Mouse (Mus musculus) forebrain, embryonic 14.5 days (tissue): ENCODE measurements around the gene Zfyve9. TPM values are rescaled to one million over a fixed set of nuclear protein-coding genes. Genes with fewer than 3 reads are reported as not detected.

Experiments used
- ATAC-seq: fragments of 200-750 bp; cut with Nextera tagmentation; 2 replicates; pipeline ENCODE4 v1.8.0; 2017; ENCODE audit warnings: mild to moderate bottlenecking, moderate library complexity
- DNase-seq: peaks from one replicate; pipeline ENCODE4 v3.0.0-alpha.2; 2015; ENCODE audit warnings: low spot score
- H3K27ac ChIP-seq: fragments of 300-500 bp; sonication (generic); 2 replicates; pipeline ENCODE4 v1.5.1; 2014; ENCODE audit warnings: low read depth, mild to moderate bottlenecking, control low read depth, low read length, moderate library complexity
- H3K27me3 ChIP-seq: fragments of 300-500 bp; sonication (generic); replicated peaks from 2 replicates; pipeline ENCODE4 v1.6.1; 2014; ENCODE audit warnings: low read length, control low read depth, mixed read lengths; ENCODE audit not compliant: control insufficient read depth, insufficient read depth
- H3K36me3 ChIP-seq: fragments of 300-500 bp; sonication (generic); 2 replicates; pipeline ENCODE4 v1.6.1; 2014; ENCODE audit warnings: low read length, control low read depth; ENCODE audit not compliant: control insufficient read depth, insufficient read depth
- H3K4me1 ChIP-seq: fragments of 300-500 bp; sonication (generic); 2 replicates; pipeline ENCODE4 v1.6.1; 2014; ENCODE audit warnings: antibody characterized with exemption, low read length, control low read depth; ENCODE audit not compliant: control insufficient read depth, insufficient read depth
- H3K4me2 ChIP-seq: fragments of 300-500 bp; sonication (generic); 2 replicates; pipeline ENCODE4 v1.6.1; 2014; ENCODE audit warnings: mild to moderate bottlenecking, control low read depth, low read length
- H3K4me3 ChIP-seq: fragments of 300-500 bp; sonication (generic); 2 replicates; pipeline ENCODE4 v1.5.1; 2014; ENCODE audit warnings: low read depth, low read length, control low read depth
- H3K9ac ChIP-seq: fragments of 300-500 bp; sonication (generic); 2 replicates; pipeline ENCODE4 v1.6.1; 2014; ENCODE audit warnings: mild to moderate bottlenecking, low read length, control low read depth, moderate library complexity
- H3K9me3 ChIP-seq: fragments of 300-500 bp; sonication (generic); replicated peaks from 2 replicates; pipeline ENCODE4 v1.6.1; 2016; ENCODE audit warnings: low read length, control low read depth, mixed read lengths; ENCODE audit not compliant: control insufficient read depth
- WGBS: fragments of 180-500 bp; shearing (Covaris S2); extraction: QIAGEN DNeasy Blood & Tissue Kit; methylation state at CpG from one replicate; pipeline ENCODE4 v1.1.7; 2014; 5-methylcytosine and 5-hydroxymethylcytosine counted together
- polyA plus RNA-seq: library from polyadenylated mRNA; unstranded; fragments of >200 nt; fragmentation: Nextera tagmentation; extraction: Ambion mirVana; gene quantifications from 2 replicates; pipeline ENCODE4 v1.2.1, GENCODE M21; 2014

Zfyve9 gene
- polyA plus RNA-seq = 4.9 and 6.8 TPM in 2 replicates

DNA sequence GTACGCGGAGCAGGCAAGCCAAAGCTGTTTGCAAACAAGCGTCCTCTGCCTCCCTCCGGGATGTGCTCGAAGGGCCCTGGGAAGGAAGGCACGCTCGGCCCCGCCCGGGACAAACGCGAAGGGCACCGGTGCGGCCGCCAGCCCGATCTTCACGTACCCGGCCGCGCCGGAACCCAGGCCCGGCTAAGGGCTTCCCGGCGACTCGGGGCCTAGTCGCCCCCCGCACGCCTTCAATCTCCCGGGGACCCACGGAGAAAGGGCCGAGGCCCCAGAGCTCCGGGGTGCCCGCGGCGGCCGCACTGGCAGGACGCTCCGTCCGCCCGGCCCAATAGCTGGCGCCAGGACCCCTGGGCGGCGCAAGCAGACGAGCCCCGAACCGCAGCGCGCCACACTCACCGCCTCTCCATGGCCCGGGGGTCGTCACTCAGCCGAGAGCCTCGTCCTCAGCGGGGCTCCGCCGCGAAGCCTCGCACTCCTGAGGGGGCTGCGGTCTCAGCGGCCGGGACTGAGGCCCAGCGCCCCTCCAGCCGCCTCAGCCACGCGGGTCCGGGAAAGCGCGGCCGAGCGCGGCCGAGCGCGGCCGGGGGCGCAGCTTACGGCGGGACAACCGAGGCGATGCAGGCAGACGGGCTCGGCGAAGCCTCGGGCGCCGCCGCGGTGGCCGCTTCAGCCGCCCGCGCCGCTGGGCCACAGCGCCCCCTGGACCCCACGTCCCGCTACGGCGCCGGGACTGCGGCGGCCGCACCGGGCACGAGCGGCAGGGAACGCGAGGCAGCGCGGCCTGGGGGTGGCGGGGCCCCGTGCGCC, at the start of gene Zfyve9:
TSS of gene Zfyve9 (minus strand) at position 742 of the 807 bp plus-strand sequence.
- Histone ChIP-seq H3K36me3 (no peaks in the 10 kb centered on the region), H3K9ac (peak within 1 kb of the TSS; percentile 99), H3K9me3 (no peaks in the 10 kb centered on the region), H3K27me3 (no peaks in the 10 kb centered on the region), H3K4me3 (peak within 1 kb of the TSS; percentile 86), H3K27ac (peak within 1 kb of the TSS; percentile 98), H3K4me1 (peaks cover 3% of the 10 kb centered on the region), H3K4me2 (peak within 1 kb of the TSS; percentile 67)
- DNase-seq (peak; percentile 84), ATAC-seq (peak; percentile 91)
- under 1% methylated on average over 81 of the region's 111 CpGs for WGBS

GRCm38 (mm10) chr4:108826643-108827042, 46.0 kb upstream of the Zfyve9 start:
- no peak overlapping the region for H3K4me2 ChIP-seq
- WGBS = 97% methylated on average over 2 of the region's 2 CpGs
- ATAC-seq = no peak
- H3K9me3 ChIP-seq = no peaks in the 10 kb centered on the region
- peaks cover 74% of the 10 kb centered on the region for H3K36me3 ChIP-seq
- H3K9ac ChIP-seq = no peak overlapping the region
- no peak overlapping the region for H3K27ac ChIP-seq
- no peaks in the 10 kb centered on the region for H3K27me3 ChIP-seq
- peaks cover 6% of the 10 kb centered on the region for H3K4me1 ChIP-seq
- DNase-seq = no peak
- H3K4me3 ChIP-seq = no peak overlapping the region

DNA sequence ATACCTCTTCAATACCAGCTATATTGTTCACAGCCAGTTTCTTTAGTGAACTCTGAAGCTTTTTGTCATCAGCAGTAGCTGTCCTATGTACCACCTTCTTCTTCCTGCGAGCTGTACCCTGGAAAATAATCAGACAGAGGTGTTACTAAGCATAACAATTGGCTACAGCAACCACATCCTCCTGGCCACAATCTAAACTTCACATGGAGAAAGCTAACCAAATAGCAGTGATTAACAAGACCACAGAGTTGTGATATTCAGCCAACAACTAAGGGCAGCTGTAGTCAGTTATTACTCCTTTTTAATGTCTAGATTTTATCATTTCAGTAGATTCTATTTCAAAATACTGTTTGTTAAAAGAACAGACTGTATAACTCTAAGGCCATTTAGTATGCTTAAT, 45.5 kb upstream of the Zfyve9 start:
- no peak overlapping the region for H3K4me2 ChIP-seq
- ATAC-seq (no peak), DNase-seq (no peak)
- no peaks in the 10 kb centered on the region for H3K9me3 ChIP-seq
- H3K36me3 ChIP-seq = peaks cover 77% of the 10 kb centered on the region
- H3K4me1 ChIP-seq = 0 out of 2 replicates have a peak, but pooled peaks cover 4% of the 10 kb centered on the region
- no peak overlapping the region for H3K27ac ChIP-seq
- 97% methylated on average over 1 of the region's 1 CpGs for WGBS
- no peak overlapping the region for H3K9ac ChIP-seq
- no peaks in the 10 kb centered on the region for H3K27me3 ChIP-seq
- H3K4me3 ChIP-seq = no peak overlapping the region

DNA sequence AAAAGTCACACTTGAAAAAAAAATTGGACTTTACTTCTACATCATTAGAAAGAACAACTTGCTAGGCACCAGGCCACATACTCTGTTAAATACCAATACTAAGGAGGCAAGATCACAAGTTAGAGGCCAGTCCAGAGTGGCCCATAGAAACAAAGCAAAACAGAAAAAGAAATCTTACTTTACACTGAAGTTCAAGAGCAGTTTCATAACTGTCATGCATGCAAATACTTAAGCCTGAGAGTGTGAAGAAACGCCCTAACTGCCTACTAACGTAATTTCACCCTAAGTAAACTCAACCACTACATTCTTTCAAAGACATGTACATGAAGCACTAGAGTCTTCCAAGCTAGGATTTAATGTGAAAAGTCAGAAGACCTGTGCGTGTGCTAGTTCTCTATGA, 45.1 kb upstream of the Zfyve9 start:
- no peak for ATAC-seq
- 94% methylated on average over 3 of the region's 3 CpGs for WGBS
- DNase-seq = no peak
- no peak overlapping the region for H3K27ac ChIP-seq
- no peaks in the 10 kb centered on the region for H3K4me1 ChIP-seq
- no peaks in the 10 kb centered on the region for H3K27me3 ChIP-seq
- no peak overlapping the region for H3K4me2 ChIP-seq
- H3K36me3 ChIP-seq = peaks cover 81% of the 10 kb centered on the region
- no peaks in the 10 kb centered on the region for H3K9me3 ChIP-seq
- H3K9ac ChIP-seq = no peak overlapping the region
- no peak overlapping the region for H3K4me3 ChIP-seq

DNA sequence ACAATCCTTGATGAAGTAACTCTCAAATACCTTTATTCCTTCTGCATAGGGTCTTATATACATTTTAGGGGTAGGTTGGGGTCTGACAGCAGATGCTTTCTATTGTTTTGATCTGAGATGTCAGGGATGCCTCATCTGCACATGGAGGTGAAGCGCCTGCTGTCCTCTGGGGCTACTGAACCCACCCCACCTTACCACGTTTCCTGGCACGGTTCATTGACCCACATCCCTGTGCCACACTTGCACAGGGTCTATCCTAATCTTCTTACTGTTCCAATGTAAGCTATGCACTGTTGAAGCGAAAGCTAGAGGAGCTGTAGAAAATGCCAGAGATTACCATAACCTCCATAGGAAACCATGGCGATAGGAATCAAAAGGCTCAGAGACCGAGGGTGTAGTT, 31.0 kb upstream of the Zfyve9 start:
- no peak for ATAC-seq
- H3K27ac ChIP-seq = no peak overlapping the region
- 71% methylated on average over 6 of the region's 6 CpGs for WGBS
- H3K4me3 ChIP-seq = no peak overlapping the region
- H3K4me1 ChIP-seq = no peaks in the 10 kb centered on the region
- no peaks in the 10 kb centered on the region for H3K27me3 ChIP-seq
- H3K9ac ChIP-seq = no peak overlapping the region
- no peak for DNase-seq
- H3K9me3 ChIP-seq = no peaks in the 10 kb centered on the region
- no peak overlapping the region for H3K4me2 ChIP-seq
- peaks cover 7% of the 10 kb centered on the region for H3K36me3 ChIP-seq

DNA sequence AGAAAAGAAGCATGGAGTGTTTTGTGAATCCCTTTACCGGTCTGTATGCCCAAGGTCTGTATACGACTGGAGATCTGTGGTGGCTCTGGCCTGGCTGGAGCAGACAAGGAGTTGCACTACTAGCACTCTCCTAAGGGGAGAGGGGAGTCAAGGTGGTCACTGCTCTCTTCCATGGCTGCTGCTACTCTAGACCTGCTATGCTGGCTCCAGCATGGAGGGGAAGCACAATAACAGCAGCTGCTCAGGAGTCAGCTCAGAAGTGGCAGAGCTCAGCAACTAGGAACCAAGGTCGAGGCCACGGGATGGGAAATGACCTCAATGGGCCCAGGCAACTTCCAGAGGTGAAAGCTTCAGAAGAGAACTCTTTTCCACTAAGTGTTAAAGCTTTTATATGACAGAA, 30.5 kb upstream of the Zfyve9 start:
- ATAC-seq = no peak
- whole genome bisulfite sequencing = 73% methylated on average over 4 of the region's 4 CpGs
- DNase-seq = no peak

DNA sequence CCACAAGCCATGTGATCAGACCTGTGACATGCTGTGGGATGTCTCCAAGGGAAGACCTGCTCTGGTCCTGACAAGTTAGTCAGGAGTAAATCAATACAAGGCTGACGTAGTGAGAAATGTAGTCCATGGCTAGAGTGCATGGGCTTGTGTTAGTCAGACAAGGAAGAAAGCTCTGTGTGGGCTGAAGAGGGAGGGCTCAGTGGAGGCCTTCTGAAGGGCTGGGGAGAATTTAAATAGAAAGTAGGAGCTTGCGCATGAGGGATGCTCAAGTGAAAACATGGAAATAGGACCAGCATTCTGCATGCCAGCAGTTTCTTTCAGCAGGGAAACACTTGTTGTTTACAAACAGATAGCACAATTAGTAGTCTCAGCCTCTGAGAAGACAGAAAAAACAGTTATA, 22.9 kb upstream of the Zfyve9 start:
- no peaks in the 10 kb centered on the region for H3K9me3 ChIP-seq
- no peak for DNase-seq
- H3K27ac ChIP-seq = no peak overlapping the region
- no peaks in the 10 kb centered on the region for H3K27me3 ChIP-seq
- no peaks in the 10 kb centered on the region for H3K4me1 ChIP-seq
- no peak overlapping the region for H3K9ac ChIP-seq
- H3K4me3 ChIP-seq = no peak overlapping the region
- H3K36me3 ChIP-seq = no peaks in the 10 kb centered on the region
- no peak overlapping the region for H3K4me2 ChIP-seq
- ATAC-seq = no peak
- 79% methylated on average over 2 of the region's 2 CpGs for WGBS

More for the DNA sequence above, 30.5 kb upstream of the Zfyve9 start:
- Histone ChIP-seq H3K36me3 (peaks cover 7% of the 10 kb centered on the region), H3K4me3 (no peak overlapping the region), H3K9ac (no peak overlapping the region), H3K9me3 (no peaks in the 10 kb centered on the region), H3K27me3 (no peaks in the 10 kb centered on the region), H3K27ac (no peak overlapping the region), H3K4me1 (no peaks in the 10 kb centered on the region), H3K4me2 (no peak overlapping the region)

DNA sequence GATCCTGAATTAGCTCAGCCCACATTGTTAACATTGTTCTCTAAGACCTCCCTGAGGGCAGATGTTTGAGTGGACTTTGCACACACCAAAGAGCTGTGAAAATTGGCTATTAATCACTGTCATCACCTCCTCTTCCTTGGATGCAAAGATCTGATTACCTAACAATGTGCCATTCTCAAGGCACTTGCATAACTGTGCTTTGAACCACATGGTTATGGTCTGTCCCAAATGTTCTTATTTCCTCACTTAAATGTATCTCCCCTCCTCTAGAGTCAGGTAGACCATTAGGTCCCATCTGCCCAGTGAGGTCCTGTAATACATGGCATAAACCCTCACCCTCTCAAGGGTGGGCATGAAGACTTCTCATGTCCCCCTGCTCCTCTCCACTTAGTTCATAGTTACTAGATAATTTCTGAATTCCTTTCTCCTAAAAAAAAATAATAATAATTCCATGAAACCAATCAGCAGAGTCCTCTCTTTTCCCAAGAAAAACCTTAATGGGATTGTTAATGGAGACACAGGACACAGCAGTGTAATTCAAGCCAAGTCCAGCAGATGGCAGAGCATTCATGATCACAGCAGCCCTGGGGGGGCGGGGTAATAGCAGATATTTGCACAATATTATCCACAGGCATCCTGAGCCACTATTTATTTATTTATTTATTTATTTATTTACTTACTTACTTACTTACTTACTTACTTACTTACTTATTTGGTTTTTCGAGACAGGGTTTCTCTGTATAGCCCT, 17.7 kb upstream of the Zfyve9 start:
- WGBS = 44% methylated on average over 2 of the region's 2 CpGs
- H3K4me1 ChIP-seq = no peaks in the 10 kb centered on the region

DNA sequence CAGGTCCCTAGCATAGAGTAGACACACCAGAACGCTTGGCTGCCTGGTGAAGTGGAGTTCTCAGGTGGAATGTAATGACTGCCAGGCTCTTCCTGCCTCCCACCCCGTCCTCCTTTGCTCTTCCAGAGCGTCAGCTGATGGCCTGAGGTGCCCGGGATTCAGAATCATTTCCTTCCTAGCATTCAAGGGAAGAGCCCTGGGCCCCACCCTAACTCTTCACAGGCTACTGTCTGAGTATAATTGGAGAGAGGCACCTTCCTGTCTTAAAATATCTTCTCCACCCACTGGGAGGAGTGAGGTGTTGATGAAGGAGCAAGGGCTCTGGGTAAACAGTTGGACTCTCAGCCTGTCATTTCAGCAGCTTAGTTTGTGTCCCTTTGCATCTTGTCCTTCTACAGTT, 16.1 kb upstream of the Zfyve9 start:
- H3K27ac ChIP-seq = no peak overlapping the region
- DNase-seq (no peak), ATAC-seq (no peak)
- 59% methylated on average over 4 of the region's 4 CpGs for WGBS
- no peak overlapping the region for H3K9ac ChIP-seq
- no peak overlapping the region for H3K4me2 ChIP-seq
- H3K9me3 ChIP-seq = no peaks in the 10 kb centered on the region
- H3K4me1 ChIP-seq = no peaks in the 10 kb centered on the region
- no peaks in the 10 kb centered on the region for H3K36me3 ChIP-seq
- no peaks in the 10 kb centered on the region for H3K27me3 ChIP-seq
- no peak overlapping the region for H3K4me3 ChIP-seq

More for the DNA sequence above, 17.7 kb upstream of the Zfyve9 start:
- no peak overlapping the region for H3K27ac ChIP-seq
- DNase-seq = peak; percentile 79
- H3K9me3 ChIP-seq = no peaks in the 10 kb centered on the region
- 0 out of 2 replicates have a peak, but pooled peaks have one; percentile 46 for ATAC-seq
- H3K4me2 ChIP-seq = no peak overlapping the region
- H3K4me3 ChIP-seq = no peak overlapping the region
- no peaks in the 10 kb centered on the region for H3K36me3 ChIP-seq
- no peak overlapping the region for H3K9ac ChIP-seq
- no peaks in the 10 kb centered on the region for H3K27me3 ChIP-seq
